Mouse (Mus musculus): Measurements from ENCODE around the gene Kifc1. TPM values are rescaled to one million over a fixed set of nuclear protein-coding genes. Genes with fewer than 3 reads are reported as not detected.
"Not testable (repeated sequence)": the region's sequence is repeated elsewhere in the genome, so short reads cannot be mapped to it uniquely, and the experiment has no call there.

Gene Kifc1
- total RNA-seq, 2 experiments from 2014 or later, result 0.23 to 0.33 TPM

DNA sequence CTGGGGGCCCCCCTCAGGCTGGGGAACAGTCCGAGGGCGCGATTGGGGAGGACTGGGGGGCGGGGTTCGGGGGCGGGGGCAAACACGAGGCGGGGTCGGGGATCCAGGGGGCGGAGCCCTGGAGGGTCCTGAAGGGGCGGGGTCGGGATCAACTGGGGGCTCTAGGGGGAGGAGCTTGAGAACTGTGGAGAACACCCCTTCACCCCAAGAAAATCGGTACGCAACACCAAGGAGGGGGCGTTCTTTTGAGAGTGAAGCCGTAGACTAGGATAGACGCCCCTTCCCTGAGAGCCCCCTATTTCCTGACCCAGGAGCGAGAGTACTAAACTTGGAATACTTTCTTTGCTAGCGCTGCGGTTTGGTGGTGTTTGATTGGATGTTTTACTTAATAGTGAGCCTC, 25.8 kb upstream of the Kifc1 start:
- TF ChIP-seq CTCF (IDR thresholded peaks at IDR 0.05), result no peak
- intact Hi-C loops (cut with DNase I), result no loop called here
- Histone ChIP-seq H3K4me3 (peak overlapping the region; percentile 82), H3K27ac (peak overlapping the region; percentile 87)
- DNase-seq, result no peak

DNA sequence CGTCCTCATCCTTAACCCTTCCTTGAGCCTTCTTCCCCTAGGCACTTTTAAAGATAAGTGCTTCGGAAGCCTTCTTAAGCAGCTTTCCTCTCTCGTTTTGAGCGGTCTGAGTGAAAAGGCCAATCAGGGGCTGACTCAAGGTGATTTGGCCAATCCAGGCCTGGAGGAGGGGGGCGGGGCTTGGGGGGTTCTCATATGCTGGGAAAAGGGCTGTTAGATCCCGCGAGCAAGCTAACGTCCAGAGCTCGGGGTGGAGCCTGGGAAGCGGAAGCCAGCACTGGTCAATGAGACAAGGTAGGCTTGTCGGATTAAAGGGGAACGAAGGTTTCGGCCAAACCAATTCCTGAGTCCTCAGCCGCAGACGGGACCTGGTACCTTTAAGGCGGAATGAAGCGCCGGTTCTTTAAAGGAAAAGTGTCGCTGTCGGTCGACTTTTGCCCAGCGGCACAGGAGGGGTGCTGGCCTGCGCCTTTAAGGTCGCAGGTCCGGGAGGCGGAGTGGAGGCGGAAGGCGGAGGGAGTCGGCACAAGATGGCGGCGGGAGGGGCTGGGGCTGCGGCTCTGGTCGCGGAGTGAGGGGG, 25.3 kb upstream of the Kifc1 start, which contains the start of the genes Tapbp and Zbtb22:
Gene Tapbp (plus strand): TSS at position 229 of the 580 bp plus-strand sequence.
Gene Zbtb22 (plus strand): TSS at position 234 of the 580 bp plus-strand sequence.
- intact Hi-C loops (cut with DNase I), result no loop called here
- no peak for TF ChIP-seq CTCF (IDR thresholded peaks at IDR 0.05)
- DNase-seq, result peak; percentile 96
- H3K27ac ChIP-seq, result peak within 1 kb of the TSS; percentile 87
- peak within 1 kb of the TSS; percentile 82 for H3K4me3 ChIP-seq

- peak overlapping the region; percentile 87 for H3K27ac ChIP-seq
- no peak for DNase-seq
- no peak for TF ChIP-seq CTCF (IDR thresholded peaks at IDR 0.05)
- peak overlapping the region; percentile 82 for H3K4me3 ChIP-seq
- intact Hi-C loops (cut with DNase I), result no loop called here
These were observed 24.5 kb upstream of the Kifc1 start for GRCm38 (mm10) chr17:33914969-33915391.

DNA sequence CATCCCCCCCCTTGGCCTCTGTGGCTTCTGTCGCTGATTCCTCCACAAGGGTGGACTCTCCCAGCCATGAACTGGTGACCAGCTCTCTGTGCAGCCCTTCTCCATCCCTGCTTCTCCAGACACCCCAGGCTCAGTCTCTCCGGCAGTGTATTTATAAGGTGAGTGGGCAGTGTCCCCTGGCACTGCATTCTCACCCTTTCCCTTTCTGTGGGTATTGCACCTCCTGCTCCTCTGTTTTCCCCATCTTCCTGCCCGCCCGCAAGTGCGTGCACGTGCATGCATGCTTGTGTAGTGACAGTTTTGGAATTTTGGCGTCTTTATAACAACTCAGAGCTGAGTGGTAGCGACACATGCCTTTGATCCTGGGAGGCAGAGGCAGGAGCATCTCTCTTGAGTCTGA, 23.4 kb upstream of the Kifc1 start:
- no peak for TF ChIP-seq CTCF (IDR thresholded peaks at IDR 0.05)
- intact Hi-C loops (cut with DNase I), result no loop called here
- no peak for DNase-seq
- no peak overlapping the region for H3K27ac ChIP-seq
- no peak overlapping the region for H3K4me3 ChIP-seq

GRCm38 (mm10) chr17:33913264-33913663, 22.8 kb upstream of the Kifc1 start:
- intact Hi-C loops (cut with DNase I), result no loop called here
- DNase-seq, result no peak
- no peak for TF ChIP-seq CTCF (IDR thresholded peaks at IDR 0.05)
- no peak overlapping the region for H3K27ac ChIP-seq
- H3K4me3 ChIP-seq, result no peak overlapping the region

DNA sequence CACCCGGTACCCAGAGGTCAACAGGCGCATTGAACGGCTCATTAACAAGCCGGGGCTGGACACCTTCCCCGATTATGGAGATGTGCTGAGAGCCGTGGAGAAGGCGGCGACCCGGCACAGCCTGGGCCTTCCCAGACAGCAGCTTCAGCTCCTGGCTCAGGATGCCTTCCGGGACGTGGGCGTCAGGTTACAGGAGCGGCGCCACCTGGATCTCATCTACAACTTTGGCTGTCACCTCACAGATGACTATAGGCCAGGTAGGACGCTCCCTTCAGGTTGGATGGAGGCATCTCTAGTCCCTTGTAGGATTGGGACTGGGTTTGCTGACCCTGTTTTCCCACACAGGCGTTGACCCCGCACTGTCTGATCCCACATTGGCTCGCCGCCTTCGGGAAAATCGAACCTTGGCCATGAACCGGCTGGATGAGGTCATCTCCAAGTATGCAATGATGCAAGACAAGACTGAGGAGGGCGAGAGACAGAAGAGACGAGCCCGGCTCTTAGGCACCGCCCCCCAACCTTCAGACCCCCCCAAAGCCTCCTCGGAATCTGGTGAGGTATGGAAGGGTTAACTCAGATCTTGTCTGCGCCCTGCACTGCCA, 21.5 kb upstream of the Kifc1 start:
- H3K27ac ChIP-seq, result no peak overlapping the region
- no peak for DNase-seq
- no peak for TF ChIP-seq CTCF (IDR thresholded peaks at IDR 0.05)
- intact Hi-C loops (cut with DNase I), result no loop called here
- no peak overlapping the region for H3K4me3 ChIP-seq

- no peak for TF ChIP-seq CTCF (IDR thresholded peaks at IDR 0.05)
- DNase-seq, result no peak
- Histone ChIP-seq H3K27ac (no peak overlapping the region), H3K4me3 (no peak overlapping the region)
- intact Hi-C loops (cut with DNase I), result no loop called here
These were observed 20.8 kb upstream of the Kifc1 start for GRCm38 (mm10) chr17:33911052-33911812.

DNA sequence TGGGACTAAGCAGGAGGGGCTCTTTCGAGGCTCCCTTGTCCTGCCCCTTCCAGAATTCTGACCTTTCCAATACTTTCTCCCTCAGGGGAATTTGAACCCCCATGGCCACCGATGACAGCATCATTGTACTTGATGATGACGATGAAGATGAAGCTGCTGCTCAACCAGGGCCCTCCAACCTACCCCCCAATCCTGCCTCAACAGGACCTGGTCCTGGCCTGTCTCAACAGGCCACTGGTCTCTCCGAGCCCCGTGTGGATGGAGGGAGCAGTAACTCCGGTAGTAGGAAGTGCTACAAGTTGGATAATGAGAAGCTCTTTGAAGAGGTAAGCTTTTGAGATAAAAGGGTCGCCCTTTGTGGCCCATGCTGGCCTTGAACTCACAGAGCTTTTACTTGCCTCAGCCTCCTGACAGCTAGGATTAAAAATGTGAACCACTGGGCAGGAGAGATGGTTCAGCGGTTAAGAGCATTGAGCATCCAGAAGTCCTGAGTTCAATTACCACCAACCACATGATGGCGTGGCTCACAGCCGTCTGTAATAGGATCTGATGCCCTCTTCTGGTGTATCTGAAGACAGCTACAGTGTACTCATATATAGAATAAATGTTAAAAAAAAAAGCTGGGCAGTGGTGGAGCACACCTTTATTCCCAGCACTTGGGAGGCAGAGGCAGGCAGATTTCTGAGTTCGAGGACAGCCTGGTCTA, 20.0 kb upstream of the Kifc1 start:
- no peak for TF ChIP-seq CTCF (IDR thresholded peaks at IDR 0.05)
- H3K4me3 ChIP-seq, result peak overlapping the region; percentile 92
- DNase-seq, result no peak
- H3K27ac ChIP-seq, result peak overlapping the region; percentile 97
- intact Hi-C loops (cut with DNase I), result no loop called here

- Histone ChIP-seq H3K4me3 (peak overlapping the region; percentile 92), H3K27ac (peak overlapping the region; percentile 97)
- TF ChIP-seq CTCF (IDR thresholded peaks at IDR 0.05), result no peak
- no peak for DNase-seq
- intact Hi-C loops (cut with DNase I), result no loop called here
These were observed 19.4 kb upstream of the Kifc1 start for GRCm38 (mm10) chr17:33909869-33910250.

GRCm38 (mm10) chr17:33909077-33909868, 18.8 kb upstream of the Kifc1 start, which contains the start of gene Daxx:
TSS of gene Daxx (plus strand) at chr17:33909414.
- no peak for TF ChIP-seq CTCF (IDR thresholded peaks at IDR 0.05)
- Histone ChIP-seq H3K4me3 (peak within 1 kb of the TSS; percentile 92), H3K27ac (peak within 1 kb of the TSS; percentile 97)
- DNase-seq, result peak; percentile 100
- intact Hi-C loops (cut with DNase I), result no loop called here

DNA sequence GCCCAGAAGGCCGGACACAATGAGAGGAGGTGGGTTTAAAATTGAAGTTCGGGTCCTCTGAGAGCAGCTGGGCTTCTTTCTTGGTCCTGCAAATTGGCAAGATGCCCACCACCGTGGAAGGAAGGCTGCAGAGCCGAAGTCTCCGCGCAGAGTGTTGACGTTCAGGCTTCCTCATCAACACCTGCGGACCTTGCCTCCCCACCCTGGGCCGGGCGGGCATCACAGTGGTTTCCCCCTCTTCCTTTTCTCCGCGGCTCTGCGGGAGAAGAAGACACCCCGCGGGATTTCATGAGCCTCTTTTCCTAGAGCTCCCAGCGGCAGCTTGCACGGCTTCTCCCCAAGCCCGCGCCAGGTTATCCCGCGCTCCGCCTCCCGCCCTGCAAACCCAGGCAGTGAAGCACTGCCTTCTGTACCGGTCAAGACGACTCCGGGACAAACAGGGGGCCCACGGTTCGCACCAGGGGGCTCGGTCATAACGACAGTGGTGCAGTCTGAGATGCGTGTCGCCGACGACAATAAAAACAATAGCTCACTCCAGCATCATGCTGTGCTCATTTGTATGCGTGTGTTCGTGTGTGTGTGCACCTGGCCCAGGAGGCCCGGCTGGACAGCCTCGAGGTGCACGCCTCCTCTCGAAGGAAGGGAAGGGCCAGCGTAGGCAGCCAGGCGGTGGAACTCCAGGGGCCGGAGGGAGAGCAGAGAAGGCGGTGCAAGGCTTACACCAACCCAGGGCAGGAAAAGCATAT, 18.0 kb upstream of the Kifc1 start:
- Histone ChIP-seq H3K27ac (peak overlapping the region; percentile 97), H3K4me3 (peak overlapping the region; percentile 92)
- no peak for TF ChIP-seq CTCF (IDR thresholded peaks at IDR 0.05)
- intact Hi-C loops (cut with DNase I), result no loop called here
- DNase-seq, result peak; percentile 60

DNA sequence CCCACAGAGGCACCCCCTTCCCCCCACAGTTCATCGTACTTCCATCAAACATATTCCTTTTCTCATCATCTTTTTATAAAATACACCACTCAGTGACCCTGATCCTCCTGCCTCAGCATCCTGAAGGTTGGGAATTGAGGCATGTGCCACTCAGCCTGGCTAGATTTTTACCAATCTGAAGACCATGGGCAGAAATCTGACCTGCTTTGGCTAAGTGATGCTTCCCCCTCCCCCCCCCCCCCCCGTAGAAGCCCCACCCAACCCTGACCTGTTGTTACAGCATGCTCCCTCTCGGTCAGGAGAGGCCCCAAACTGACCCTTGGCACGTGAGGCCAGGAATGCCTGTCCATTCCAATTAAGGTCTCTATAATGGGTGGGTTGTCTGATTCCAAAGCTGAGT, 14.4 kb upstream of the Kifc1 start, which contains the start of gene Platr17:
Gene Platr17 (plus strand): TSS at position 301 of the 400 bp plus-strand sequence.
- intact Hi-C loops (cut with DNase I); H3K4me3 ChIP-seq; H3K27ac ChIP-seq: not testable (repeated sequence)

DNA sequence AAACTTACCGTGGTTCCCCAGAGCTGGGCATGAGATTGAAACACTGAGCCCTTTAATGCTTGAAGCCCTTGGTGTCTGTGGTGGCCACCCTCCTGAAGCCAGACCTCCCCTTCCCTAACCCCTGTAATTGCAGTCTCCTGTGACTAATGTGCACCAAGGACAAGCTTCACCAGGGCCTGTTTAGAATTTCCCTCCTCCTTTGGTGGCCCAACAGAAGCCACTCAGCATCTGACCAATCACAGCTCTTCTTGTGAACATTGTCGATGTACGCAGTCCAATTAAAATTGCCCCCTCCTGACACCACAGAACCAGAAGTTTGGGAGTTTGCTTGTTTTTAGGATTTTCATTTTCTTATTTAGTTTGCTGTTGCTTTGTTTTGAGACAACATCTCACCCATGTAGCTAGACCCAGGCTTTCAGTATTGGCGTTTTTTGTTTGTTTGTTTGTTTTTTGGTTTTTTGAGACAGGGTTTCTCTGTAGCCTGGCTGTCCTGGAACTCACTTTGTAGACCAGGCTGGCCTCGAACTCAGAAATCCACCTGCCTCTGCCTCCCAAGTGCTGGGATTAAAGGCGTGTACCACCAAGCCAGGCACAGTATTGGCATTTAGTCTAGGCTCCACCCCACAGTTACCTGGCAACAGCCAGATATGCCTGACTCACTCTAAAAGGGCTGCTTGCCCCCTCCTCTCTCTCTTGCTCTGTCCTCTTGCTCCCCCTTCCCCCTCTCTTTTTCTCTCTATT, 13.6 kb upstream of the Kifc1 start:
- H3K27ac ChIP-seq; H3K4me3 ChIP-seq; DNase-seq; intact Hi-C loops (cut with DNase I): not testable (repeated sequence)

More for the DNA sequence above, 14.4 kb upstream of the Kifc1 start, which contains the start of gene Platr17:
- not testable (repeated sequence) for DNase-seq
